Mouse (Mus musculus): Measurements from ENCODE around the gene Olfr860.
"Not testable (repeated sequence)": the region's sequence is repeated elsewhere in the genome, so short reads cannot be mapped to it uniquely, and the experiment has no call there.

The Olfr860 gene

GRCm38 (mm10) chr9:19849647-19850046, at the start of gene Olfr860:
Olfr860 (minus strand) TSS chr9:19849747.
- no peak for DNase-seq (ENCODE audit: low spot score in 2 of 2)

GRCm38 (mm10) chr9:19887904-19888303, 38.4 kb upstream of the Olfr860 start, which contains the start of gene Olfr862:
Olfr862 (minus strand) TSS chr9:19888004.
- DNase-seq (ENCODE audit: low spot score in 2 of 2) = no peak

- not testable (repeated sequence) for DNase-seq (ENCODE audit: low spot score in 2 of 2)
These were observed 44.9 kb downstream of the Olfr860 start, which contains the start of gene Olfr859 for GRCm38 (mm10) chr9:19804606-19805005. Olfr859 (plus strand) TSS chr9:19804906.

GRCm38 (mm10) chr9:19803000-19803399, 46.5 kb downstream of the Olfr860 start:
- no peak for DNase-seq (ENCODE audit: low spot score in 2 of 2)

Measured in right cerebral cortex, adult 2 months (tissue).